In genomic region chr5:148342061-148342741, GRCm38 (mm10) we compare ENCODE assay signal across 8 mouse cellular contexts. TPM values are rescaled to one million over a fixed set of nuclear protein-coding genes. Genes with fewer than 3 reads are reported as not detected.
DNase-seq lines count a peak whose midpoint lies in the region; ATAC-seq lines count a peak whose summit lies in the region.

No protein-coding gene starts in this region.

- H3K4me2 ChIP-seq in intestine, embryonic 15.5 days (replicated peaks) = peak overlapping the region; percentile 49
- peak overlapping the region; percentile 37 for H3K4me2 ChIP-seq in limb, embryonic 15.5 days
- peak overlapping the region; percentile 40 for H3K4me2 ChIP-seq in midbrain, embryonic 15.5 days

- no peaks in the 10 kb centered on the region for H3K27me3 ChIP-seq in intestine, embryonic 15.5 days (replicated peaks)
- H3K27me3 ChIP-seq in limb, embryonic 15.5 days = no peaks in the 10 kb centered on the region
- no peaks in the 10 kb centered on the region for H3K27me3 ChIP-seq in midbrain, embryonic 15.5 days (replicated peaks)

- intact Hi-C loops in gastrocnemius, postnatal 36 days (cut with DNase I) = no loop called here

- H3K27ac ChIP-seq in intestine, embryonic 15.5 days = peak overlapping the region; percentile 5; the same call in 1 of the 2 replicates
- H3K27ac ChIP-seq in limb, embryonic 15.5 days = peak overlapping the region; percentile 63
- peak overlapping the region; percentile 51 for H3K27ac ChIP-seq in midbrain, embryonic 15.5 days

- H3K9ac ChIP-seq in intestine, embryonic 15.5 days = no peak overlapping the region; the same call in 1 of the 2 replicates
- H3K9ac ChIP-seq in limb, embryonic 15.5 days = no peak overlapping the region
- no peak overlapping the region for H3K9ac ChIP-seq in midbrain, embryonic 15.5 days

- H3K36me3 ChIP-seq in intestine, embryonic 15.5 days = 0 out of 2 replicates have a peak, but pooled peaks cover 4% of the 10 kb centered on the region
- peaks cover 7% of the 10 kb centered on the region; the same call in 1 of the 2 replicates for H3K36me3 ChIP-seq in limb, embryonic 15.5 days
- no peaks in the 10 kb centered on the region for H3K36me3 ChIP-seq in midbrain, embryonic 15.5 days (replicated peaks)

- peaks cover 9% of the 10 kb centered on the region; the same call in 1 of the 2 replicates for H3K4me1 ChIP-seq in intestine, embryonic 15.5 days (replicated peaks)
- peaks cover 28% of the 10 kb centered on the region for H3K4me1 ChIP-seq in limb, embryonic 15.5 days
- peaks cover 7% of the 10 kb centered on the region; the same call in 1 of the 2 replicates for H3K4me1 ChIP-seq in midbrain, embryonic 15.5 days

- H3K9me3 ChIP-seq in intestine, embryonic 15.5 days = no peaks in the 10 kb centered on the region
- no peaks in the 10 kb centered on the region for H3K9me3 ChIP-seq in limb, embryonic 15.5 days
- no peaks in the 10 kb centered on the region for H3K9me3 ChIP-seq in midbrain, embryonic 15.5 days

- ATAC-seq in CD4-positive, CD25-positive, alpha-beta regulatory T cell, adult 4 months = peak; percentile 99
- peak; percentile 91 for ATAC-seq in granulocyte monocyte progenitor cell, adult 5-6 weeks (replicated peaks; ENCODE audit: poor library complexity, severe bottlenecking)
- peak; percentile 84 for ATAC-seq in intestine, embryonic 15.5 days
- ATAC-seq in limb, embryonic 15.5 days (ENCODE audit: insufficient number of reproducible peaks, low FRiP score, low TSS enrichment, low read depth) = no peak
- ATAC-seq in midbrain, embryonic 15.5 days (replicated peaks) = peak; percentile 72

- peak overlapping the region; percentile 15; the same call in 1 of the 2 replicates for H3K4me3 ChIP-seq in intestine, embryonic 15.5 days (replicated peaks)
- peak overlapping the region; percentile 8; the same call in 1 of the 2 replicates for H3K4me3 ChIP-seq in limb, embryonic 15.5 days
- H3K4me3 ChIP-seq in midbrain, embryonic 15.5 days = 0 out of 2 replicates have a peak overlapping the region, but pooled peaks have one; percentile 12

- DNase-seq in ZHBTc4 (ENCODE audit: low read depth, low spot score) = peak; percentile 44
- no peak for DNase-seq in gastrocnemius, postnatal 36 days
- no peak for DNase-seq in urinary bladder, adult 2 months (ENCODE audit: low spot score)

- WGBS in intestine, embryonic 15.5 days = 29% methylated on average over 26 of the region's 26 CpGs
- 34% methylated on average over 26 of the region's 26 CpGs for WGBS in limb, embryonic 15.5 days
- 49% methylated on average over 26 of the region's 26 CpGs for WGBS in midbrain, embryonic 15.5 days

RNA-seq across cellular contexts. Expression of gene Slc7a1, which starts 57.5 kb away (rescaled TPM):
- 10 to 100 TPM; 13.2 to 19.0 TPM for polyA plus RNA-seq in CD4-positive, CD25-positive, alpha-beta regulatory T cell, adult 4 months (2017; shearing (Covaris generic))
- total RNA-seq in granulocyte monocyte progenitor cell, adult 5-6 weeks (2014; fragmentation: Nextera tagmentation) = 25.1 and 39.0 TPM in 2 replicates
- 20.8 and 23.1 TPM in 2 replicates for total RNA-seq in granulocyte monocyte progenitor cell, adult 5-6 weeks (2017)
- 26.5 and 28.8 TPM in 2 replicates for polyA plus RNA-seq in intestine, embryonic 15.5 days (2015; fragmentation: Nextera tagmentation; extraction: Ambion mirVana)
- polyA plus RNA-seq in limb, embryonic 15.5 days (2015; fragmentation: Nextera tagmentation; extraction: Ambion mirVana) = 22.7 and 23.6 TPM in 2 replicates
- 45.2 and 46.4 TPM in 2 replicates for polyA plus RNA-seq in midbrain, embryonic 15.5 days (2015; fragmentation: Nextera tagmentation; extraction: Ambion mirVana)
- total RNA-seq in gastrocnemius, postnatal 36 days (2021) = 1 to 10 TPM; 1.9 to 2.8 TPM
- 4.9 and 7.5 TPM in 2 replicates for polyA plus RNA-seq in urinary bladder, adult 2 months (2012; rRNA removed)

Comparison
In these comparisons a context has a peak if more than half of its experiments do, and no peak if none do; other contexts are left out.
1. H3K27ac ChIP-seq: peak in every context shown above with its lines; median percentile 63 in limb, embryonic 15.5 days; 51 in midbrain, embryonic 15.5 days; 5 in intestine, embryonic 15.5 days.